Mouse (Mus musculus): ENCODE data around the gene Spi1. TPM values are rescaled to one million over a fixed set of nuclear protein-coding genes. Genes with fewer than 3 reads are reported as not detected.

Gene Spi1
- polyA plus RNA-seq, 1 experiment, result 4.1 TPM

- 0 out of 2 replicates have a peak, but pooled peaks cover 4% of the 10 kb centered on the region for H3K4me1 ChIP-seq (ENCODE audit: control insufficient read depth, insufficient read depth, low read length)
- TF ChIP-seq POLR2A (IDR thresholded peaks at IDR 0.05; ENCODE audit: borderline replicate concordance, insufficient read depth, low read length) (no peak), CTCF (IDR thresholded peaks at IDR 0.05; ENCODE audit: borderline replicate concordance, insufficient read depth, low read depth, low read length) (no peak)
- no peak overlapping the region for H3K27ac ChIP-seq (ENCODE audit: insufficient read depth, low read length)
- WGBS, result 85% methylated on average over 6 of the region's 6 CpGs
- H3K27me3 ChIP-seq (ENCODE audit: control insufficient read depth, insufficient read depth, low read length), result no peaks in the 10 kb centered on the region
- no peak for DNase-seq
- H3K4me3 ChIP-seq (replicated peaks; ENCODE audit: insufficient read depth, low read depth, low read length), result no peak overlapping the region
Measured at GRCm38 (mm10) chr2:91164991-91165390, 82.8 kb downstream of the Spi1 start.

Other genes with a start within 250 kb of the Spi1 start
- gene Mtch2, start 235.2 kb upstream of the Spi1 start, polyA plus RNA-seq (2012; rRNA removed), result 245 and 249 TPM in 2 replicates
- gene C1qtnf4, start 196.5 kb upstream of the Spi1 start, polyA plus RNA-seq (2012; rRNA removed), result 234 and 254 TPM in 2 replicates
- 33.1 and 33.7 TPM in 2 replicates for gene Kbtbd4, start 177.7 kb upstream of the Spi1 start, polyA plus RNA-seq (2012; rRNA removed)
- 278 and 280 TPM in 2 replicates for gene Ndufs3, start 177.6 kb upstream of the Spi1 start, polyA plus RNA-seq (2012; rRNA removed)
- 91.1 and 95.2 TPM in 2 replicates for gene Celf1, start 142.0 kb upstream of the Spi1 start, polyA plus RNA-seq (2012; rRNA removed)
- 1.0 and 1.5 TPM in 2 replicates for gene Rapsn, start 46.8 kb upstream of the Spi1 start, polyA plus RNA-seq (2012; rRNA removed)
- 194 and 199 TPM in 2 replicates for gene Psmc3, start 28.4 kb upstream of the Spi1 start, polyA plus RNA-seq (2012; rRNA removed)
- gene Slc39a13, start 12.0 kb upstream of the Spi1 start, polyA plus RNA-seq (2012; rRNA removed), result 93.3 and 97.7 TPM in 2 replicates
- 39.6 and 51.4 TPM in 2 replicates for gene Mybpc3, start 35.8 kb downstream of the Spi1 start, polyA plus RNA-seq (2012; rRNA removed)
- 175 and 186 TPM in 2 replicates for gene Madd, start 101.4 kb downstream of the Spi1 start, polyA plus RNA-seq (2012; rRNA removed)
- gene Nr1h3, start 120.4 kb downstream of the Spi1 start, polyA plus RNA-seq (2012; rRNA removed), result 18.1 and 21.2 TPM in 2 replicates
- 35.9 and 37.3 TPM in 2 replicates for gene Acp2, start 120.5 kb downstream of the Spi1 start, polyA plus RNA-seq (2012; rRNA removed)
- 34.5 and 41.5 TPM in 2 replicates for gene Ddb2, start 154.6 kb downstream of the Spi1 start, polyA plus RNA-seq (2012; rRNA removed)
- 153 and 159 TPM in 2 replicates for gene Pacsin3, start 173.6 kb downstream of the Spi1 start, polyA plus RNA-seq (2012; rRNA removed)
- gene Arfgap2, start 182.6 kb downstream of the Spi1 start, polyA plus RNA-seq (2012; rRNA removed), result 51.9 and 54.1 TPM in 2 replicates